Mouse (Mus musculus): Measurements from ENCODE around the gene Ppp2r5a.

DNA sequence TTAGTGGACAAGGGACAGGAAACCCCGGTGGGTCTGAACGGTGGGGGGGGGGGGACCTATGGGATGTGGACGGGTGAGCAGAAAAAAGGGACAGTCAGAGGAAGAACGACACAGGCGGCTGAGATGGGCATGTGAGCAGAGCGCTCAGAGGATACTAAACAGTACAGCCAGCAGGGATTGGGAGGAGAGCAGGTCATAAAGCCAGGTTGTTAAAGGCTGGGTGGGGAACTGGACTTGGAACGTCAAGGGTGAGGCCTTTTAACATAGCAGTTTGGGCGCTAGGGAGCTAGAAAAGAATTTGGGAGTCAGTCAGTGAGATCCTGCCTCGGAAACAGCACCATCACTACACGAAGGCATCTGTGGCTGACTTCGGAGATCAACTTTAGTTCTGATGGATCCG is 4.2 kb upstream of the Ppp2r5a start:
- TF ChIP-seq CTCF (IDR thresholded peaks at IDR 0.05; ENCODE audit: control insufficient read depth, insufficient read depth, insufficient replicate concordance, low read depth, low read length) (no peak), POLR2A (IDR thresholded peaks at IDR 0.05; ENCODE audit: control insufficient read depth, low read depth, low read length) (no peak)

All from testis, adult 2 months (tissue).